Mouse (Mus musculus) intestine, embryonic 15.5 days (tissue): Measurements from ENCODE around the gene Fam189a1. TPM values are rescaled to one million over a fixed set of nuclear protein-coding genes. Genes with fewer than 3 reads are reported as not detected.
A peak's percentile ranks its signal among the peaks of the same experiment; 100 is the strongest.

ENCODE experiments used
- ATAC-seq: fragments of 200-750 bp; cut with Nextera tagmentation; 2 replicates; pipeline ENCODE4 v1.8.0; 2017; ENCODE audit warnings: moderate TSS enrichment, moderate library complexity
- H3K27ac ChIP-seq: fragments of 300-500 bp; sonication (generic); 2 replicates; pipeline ENCODE4 v1.5.1; 2015; ENCODE audit warnings: mild to moderate bottlenecking, inconsistent platforms
- H3K27me3 ChIP-seq: fragments of 300-500 bp; sonication (generic); replicated peaks from 2 replicates; pipeline ENCODE4 v1.6.1; 2015; ENCODE audit warnings: inconsistent platforms
- H3K36me3 ChIP-seq: fragments of 300-500 bp; sonication (generic); 2 replicates; pipeline ENCODE4 v1.6.1; 2015; ENCODE audit warnings: inconsistent platforms
- H3K4me1 ChIP-seq: fragments of 300-500 bp; sonication (generic); replicated peaks from 2 replicates; pipeline ENCODE4 v1.6.1; 2015; ENCODE audit warnings: inconsistent platforms
- H3K4me2 ChIP-seq: fragments of 300-500 bp; sonication (generic); replicated peaks from 2 replicates; pipeline ENCODE4 v1.6.1; 2015; ENCODE audit warnings: mild to moderate bottlenecking, inconsistent platforms
- H3K4me3 ChIP-seq: fragments of 300-500 bp; sonication (generic); replicated peaks from 2 replicates; pipeline ENCODE4 v1.5.1; 2015; ENCODE audit warnings: inconsistent platforms
- H3K9ac ChIP-seq: fragments of 300-500 bp; sonication (generic); 2 replicates; pipeline ENCODE4 v1.6.1; 2015; ENCODE audit warnings: inconsistent platforms
- H3K9me3 ChIP-seq: fragments of 300-500 bp; sonication (generic); 2 replicates; pipeline ENCODE4 v1.6.1; 2016; ENCODE audit warnings: inconsistent platforms
- WGBS: fragments of 180-500 bp; shearing (Covaris S2); methylation state at CpG from one replicate; pipeline ENCODE4 v1.1.7; 2015; 5-methylcytosine and 5-hydroxymethylcytosine counted together
- polyA plus RNA-seq: library from polyadenylated mRNA; unstranded; fragments of >200 nt; fragmentation: Nextera tagmentation; extraction: Ambion mirVana; gene quantifications from 2 replicates; pipeline ENCODE4 v1.2.1, GENCODE M21; 2015

Fam189a1 gene
- polyA plus RNA-seq, 1 experiment from 2014 or later = 1.4 TPM

GRCm38 (mm10) chr7:64754161-64754560 is 402.2 kb downstream of the Fam189a1 start:
- no peaks in the 10 kb centered on the region for H3K9me3 ChIP-seq
- no peak overlapping the region for H3K4me2 ChIP-seq
- H3K36me3 ChIP-seq = no peaks in the 10 kb centered on the region
- no peak for ATAC-seq
- H3K27me3 ChIP-seq = no peaks in the 10 kb centered on the region
- H3K4me1 ChIP-seq = no peaks in the 10 kb centered on the region
- WGBS = 55% methylated on average over 7 of the region's 7 CpGs
- no peak overlapping the region for H3K27ac ChIP-seq
- H3K9ac ChIP-seq = no peak overlapping the region
- H3K4me3 ChIP-seq = no peak overlapping the region

GRCm38 (mm10) chr7:64753678-64754077 is 402.7 kb downstream of the Fam189a1 start:
- Histone ChIP-seq H3K4me3 (no peak overlapping the region), H3K4me1 (no peaks in the 10 kb centered on the region), H3K9ac (no peak overlapping the region), H3K9me3 (no peaks in the 10 kb centered on the region), H3K4me2 (no peak overlapping the region), H3K27me3 (no peaks in the 10 kb centered on the region), H3K27ac (no peak overlapping the region), H3K36me3 (no peaks in the 10 kb centered on the region)
- no peak for ATAC-seq
- WGBS = 34% methylated on average over 6 of the region's 6 CpGs

GRCm38 (mm10) chr7:64752133-64752532 is 404.2 kb downstream of the Fam189a1 start:
- no peaks in the 10 kb centered on the region for H3K36me3 ChIP-seq
- no peaks in the 10 kb centered on the region for H3K9me3 ChIP-seq
- no peak overlapping the region for H3K9ac ChIP-seq
- H3K27me3 ChIP-seq = no peaks in the 10 kb centered on the region
- H3K4me1 ChIP-seq = no peaks in the 10 kb centered on the region
- ATAC-seq = no peak
- 88% methylated on average over 7 of the region's 7 CpGs for WGBS
- H3K4me3 ChIP-seq = no peak overlapping the region
- no peak overlapping the region for H3K4me2 ChIP-seq
- no peak overlapping the region for H3K27ac ChIP-seq

- H3K4me1 ChIP-seq = no peaks in the 10 kb centered on the region
- no peaks in the 10 kb centered on the region for H3K36me3 ChIP-seq
- H3K27me3 ChIP-seq = no peaks in the 10 kb centered on the region
- ATAC-seq = peak; percentile 73
- no peak overlapping the region for H3K4me2 ChIP-seq
- no peak overlapping the region for H3K27ac ChIP-seq
- H3K4me3 ChIP-seq = no peak overlapping the region
- H3K9ac ChIP-seq = no peak overlapping the region
- 21% methylated on average over 5 of the region's 5 CpGs for WGBS
- no peaks in the 10 kb centered on the region for H3K9me3 ChIP-seq
Observed at GRCm38 (mm10) chr7:64751465-64751864, 404.9 kb downstream of the Fam189a1 start.

- no peak overlapping the region for H3K4me3 ChIP-seq
- WGBS = 84% methylated on average over 7 of the region's 7 CpGs
- H3K9ac ChIP-seq = no peak overlapping the region
- no peaks in the 10 kb centered on the region for H3K9me3 ChIP-seq
- H3K36me3 ChIP-seq = no peaks in the 10 kb centered on the region
- no peak overlapping the region for H3K27ac ChIP-seq
- no peaks in the 10 kb centered on the region for H3K4me1 ChIP-seq
- no peak for ATAC-seq
- H3K4me2 ChIP-seq = no peak overlapping the region
- H3K27me3 ChIP-seq = no peaks in the 10 kb centered on the region
Observed at GRCm38 (mm10) chr7:64743610-64744009, 412.8 kb downstream of the Fam189a1 start.

- Histone ChIP-seq H3K36me3 (no peaks in the 10 kb centered on the region), H3K4me3 (no peak overlapping the region), H3K9ac (no peak overlapping the region), H3K9me3 (no peaks in the 10 kb centered on the region), H3K27me3 (no peaks in the 10 kb centered on the region), H3K4me2 (no peak overlapping the region), H3K4me1 (no peaks in the 10 kb centered on the region), H3K27ac (no peak overlapping the region)
- ATAC-seq = peak; percentile 77
- WGBS = 35% methylated on average over 8 of the region's 8 CpGs
Observed at GRCm38 (mm10) chr7:64741333-64742307, 414.8 kb downstream of the Fam189a1 start.

- Histone ChIP-seq H3K27ac (no peak overlapping the region), H3K36me3 (no peaks in the 10 kb centered on the region), H3K9ac (no peak overlapping the region), H3K4me1 (no peaks in the 10 kb centered on the region), H3K27me3 (no peaks in the 10 kb centered on the region), H3K4me2 (no peak overlapping the region), H3K9me3 (no peaks in the 10 kb centered on the region), H3K4me3 (no peak overlapping the region)
- no peak for ATAC-seq
- WGBS = 65% methylated on average over 11 of the region's 11 CpGs
Observed at GRCm38 (mm10) chr7:64739131-64739530, 417.2 kb downstream of the Fam189a1 start.

GRCm38 (mm10) chr7:64729785-64730184 is 426.6 kb downstream of the Fam189a1 start:
- Histone ChIP-seq H3K9ac (no peak overlapping the region), H3K36me3 (no peaks in the 10 kb centered on the region), H3K27me3 (no peaks in the 10 kb centered on the region), H3K27ac (no peak overlapping the region), H3K9me3 (no peaks in the 10 kb centered on the region), H3K4me2 (no peak overlapping the region), H3K4me3 (no peak overlapping the region), H3K4me1 (no peaks in the 10 kb centered on the region)
- peak; percentile 61; the same call in 1 of the 2 replicates for ATAC-seq
- WGBS = 30% methylated on average over 7 of the region's 7 CpGs

GRCm38 (mm10) chr7:64728816-64729215 is 427.6 kb downstream of the Fam189a1 start:
- Histone ChIP-seq H3K4me3 (no peak overlapping the region), H3K4me2 (no peak overlapping the region), H3K9me3 (no peaks in the 10 kb centered on the region), H3K27me3 (no peaks in the 10 kb centered on the region), H3K36me3 (no peaks in the 10 kb centered on the region), H3K27ac (no peak overlapping the region), H3K4me1 (no peaks in the 10 kb centered on the region), H3K9ac (no peak overlapping the region)
- WGBS = 46% methylated on average over 3 of the region's 3 CpGs
- no peak for ATAC-seq

- no peak overlapping the region for H3K4me2 ChIP-seq
- no peaks in the 10 kb centered on the region for H3K9me3 ChIP-seq
- no peak overlapping the region for H3K27ac ChIP-seq
- H3K4me3 ChIP-seq = no peak overlapping the region
- no peaks in the 10 kb centered on the region for H3K36me3 ChIP-seq
- 83% methylated on average over 5 of the region's 5 CpGs for WGBS
- no peaks in the 10 kb centered on the region for H3K4me1 ChIP-seq
- no peak overlapping the region for H3K9ac ChIP-seq
- no peak for ATAC-seq
- H3K27me3 ChIP-seq = no peaks in the 10 kb centered on the region
Observed at GRCm38 (mm10) chr7:64728181-64728591, 428.2 kb downstream of the Fam189a1 start.

GRCm38 (mm10) chr7:64725967-64726695 is 430.2 kb downstream of the Fam189a1 start:
- Histone ChIP-seq H3K27me3 (no peaks in the 10 kb centered on the region), H3K9ac (no peak overlapping the region), H3K27ac (no peak overlapping the region), H3K4me3 (no peak overlapping the region), H3K4me1 (no peaks in the 10 kb centered on the region), H3K36me3 (no peaks in the 10 kb centered on the region), H3K9me3 (no peaks in the 10 kb centered on the region), H3K4me2 (no peak overlapping the region)
- 80% methylated on average over 6 of the region's 6 CpGs for WGBS
- no peak for ATAC-seq

- H3K36me3 ChIP-seq = no peaks in the 10 kb centered on the region
- H3K4me2 ChIP-seq = no peak overlapping the region
- no peak overlapping the region for H3K27ac ChIP-seq
- no peak overlapping the region for H3K4me3 ChIP-seq
- 86% methylated on average over 1 of the region's 1 CpGs for WGBS
- H3K9me3 ChIP-seq = no peaks in the 10 kb centered on the region
- no peaks in the 10 kb centered on the region for H3K4me1 ChIP-seq
- H3K9ac ChIP-seq = no peak overlapping the region
- no peaks in the 10 kb centered on the region for H3K27me3 ChIP-seq
- ATAC-seq = no peak
Observed at GRCm38 (mm10) chr7:64724409-64724808, 432.0 kb downstream of the Fam189a1 start.
